Mouse (Mus musculus): ENCODE measurements around the gene Ahnak2. TPM values are rescaled to one million over a fixed set of nuclear protein-coding genes. Genes with fewer than 3 reads are reported as not detected.
A peak's percentile ranks its signal among the peaks of the same experiment; 100 is the strongest.
"Not testable (repeated sequence)": the region's sequence is repeated elsewhere in the genome, so short reads cannot be mapped to it uniquely, and the experiment has no call there.

The Ahnak2 gene
- polyA plus RNA-seq, 1 experiment from 2014 or later: 3.1 TPM

- H3K9me3 ChIP-seq (ENCODE audit: control insufficient read depth, low read length): no peaks in the 10 kb centered on the region
- no peak overlapping the region for H3K4me3 ChIP-seq (ENCODE audit: control insufficient read depth in 1 of 2, insufficient read depth in 1 of 2, low read depth in 1 of 2, low read length in 2 of 2)
- WGBS: 83% methylated on average over 12 of the region's 12 CpGs
- H3K36me3 ChIP-seq (ENCODE audit: control insufficient read depth, insufficient read depth, low read length): peaks cover 83% of the 10 kb centered on the region
- H3K27me3 ChIP-seq (ENCODE audit: control insufficient read depth, insufficient read depth, low read length): no peaks in the 10 kb centered on the region
- peaks cover 22 to 44% of the 10 kb centered on the region in 2 experiments for H3K4me1 ChIP-seq (ENCODE audit: control insufficient read depth in 2 of 2, insufficient read depth in 2 of 2, low read length in 2 of 2)
- no peak overlapping the region for H3K27ac ChIP-seq (replicated peaks in 1 of 2; ENCODE audit: control insufficient read depth in 1 of 2, insufficient read depth in 1 of 2, low read depth in 2 of 2, low read length in 2 of 2)
- H3K4me2 ChIP-seq (ENCODE audit: low read length): no peak overlapping the region
- H3K9ac ChIP-seq (ENCODE audit: low read length): no peak overlapping the region
- ATAC-seq (ENCODE audit: insufficient number of reproducible peaks, insufficient read depth, low FRiP score, low read depth): no peak
Measured at GRCm38 (mm10) chr12:112820401-112820999, 18.0 kb upstream of the Ahnak2 start.

- H3K9me3 ChIP-seq (ENCODE audit: control insufficient read depth, low read length): no peaks in the 10 kb centered on the region
- H3K27ac ChIP-seq (replicated peaks in 1 of 2; ENCODE audit: control insufficient read depth in 1 of 2, insufficient read depth in 1 of 2, low read depth in 2 of 2, low read length in 2 of 2): no peak overlapping the region
- H3K9ac ChIP-seq (ENCODE audit: low read length): no peak overlapping the region
- no peak overlapping the region for H3K4me2 ChIP-seq (ENCODE audit: low read length)
- H3K4me1 ChIP-seq (ENCODE audit: control insufficient read depth in 2 of 2, insufficient read depth in 2 of 2, low read length in 2 of 2): peaks cover 22 to 36% of the 10 kb centered on the region in 2 experiments
- peaks cover 83% of the 10 kb centered on the region for H3K36me3 ChIP-seq (ENCODE audit: control insufficient read depth, insufficient read depth, low read length)
- no peak for ATAC-seq (ENCODE audit: insufficient number of reproducible peaks, insufficient read depth, low FRiP score, low read depth)
- WGBS: 87% methylated on average over 8 of the region's 8 CpGs
- H3K4me3 ChIP-seq (ENCODE audit: control insufficient read depth in 1 of 2, insufficient read depth in 1 of 2, low read depth in 1 of 2, low read length in 2 of 2): no peak overlapping the region
- H3K27me3 ChIP-seq (ENCODE audit: control insufficient read depth, insufficient read depth, low read length): no peaks in the 10 kb centered on the region
Measured at GRCm38 (mm10) chr12:112819057-112819662, 16.7 kb upstream of the Ahnak2 start.

GRCm38 (mm10) chr12:112816866-112817265 lies 14.4 kb upstream of the Ahnak2 start:
- H3K9ac ChIP-seq (ENCODE audit: low read length); H3K27ac ChIP-seq (replicated peaks in 1 of 2; ENCODE audit: control insufficient read depth in 1 of 2, insufficient read depth in 1 of 2, low read depth in 2 of 2, low read length in 2 of 2); H3K4me3 ChIP-seq (ENCODE audit: control insufficient read depth in 1 of 2, insufficient read depth in 1 of 2, low read depth in 1 of 2, low read length in 2 of 2); H3K9me3 ChIP-seq (ENCODE audit: control insufficient read depth, low read length); H3K4me2 ChIP-seq (ENCODE audit: low read length); H3K27me3 ChIP-seq (ENCODE audit: control insufficient read depth, insufficient read depth, low read length); ATAC-seq (ENCODE audit: insufficient number of reproducible peaks, insufficient read depth, low FRiP score, low read depth): not testable (repeated sequence)
- peaks cover 83% of the 10 kb centered on the region for H3K36me3 ChIP-seq (ENCODE audit: control insufficient read depth, insufficient read depth, low read length)
- peaks cover 14 to 23% of the 10 kb centered on the region in 2 experiments for H3K4me1 ChIP-seq (ENCODE audit: control insufficient read depth in 2 of 2, insufficient read depth in 2 of 2, low read length in 2 of 2)
- 80% methylated on average over 7 of the region's 7 CpGs for WGBS

GRCm38 (mm10) chr12:112816294-112816693 lies 13.8 kb upstream of the Ahnak2 start:
- Histone ChIP-seq H3K36me3 (ENCODE audit: control insufficient read depth, insufficient read depth, low read length) (peaks cover 77% of the 10 kb centered on the region), H3K27me3 (ENCODE audit: control insufficient read depth, insufficient read depth, low read length) (no peaks in the 10 kb centered on the region), H3K4me3 (ENCODE audit: control insufficient read depth in 1 of 2, insufficient read depth in 1 of 2, low read depth in 1 of 2, low read length in 2 of 2) (no peak overlapping the region), H3K4me2 (ENCODE audit: low read length) (no peak overlapping the region), H3K9me3 (ENCODE audit: control insufficient read depth, low read length) (no peaks in the 10 kb centered on the region), H3K4me1 (ENCODE audit: control insufficient read depth in 2 of 2, insufficient read depth in 2 of 2, low read length in 2 of 2) (peaks cover 14 to 23% of the 10 kb centered on the region in 2 experiments), H3K27ac (replicated peaks in 1 of 2; ENCODE audit: control insufficient read depth in 1 of 2, insufficient read depth in 1 of 2, low read depth in 2 of 2, low read length in 2 of 2) (no peak overlapping the region), H3K9ac (ENCODE audit: low read length) (peak overlapping the region; percentile 4; the same call in 1 of the 2 replicates)
- 57% methylated on average over 4 of the region's 4 CpGs for WGBS
- ATAC-seq (ENCODE audit: insufficient number of reproducible peaks, insufficient read depth, low FRiP score, low read depth): no peak

- no peak overlapping the region for H3K9ac ChIP-seq (ENCODE audit: low read length)
- H3K9me3 ChIP-seq (ENCODE audit: control insufficient read depth, low read length): no peaks in the 10 kb centered on the region
- H3K4me3 ChIP-seq (ENCODE audit: control insufficient read depth in 1 of 2, insufficient read depth in 1 of 2, low read depth in 1 of 2, low read length in 2 of 2): no peak overlapping the region
- no peaks in the 10 kb centered on the region for H3K27me3 ChIP-seq (ENCODE audit: control insufficient read depth, insufficient read depth, low read length)
- peaks cover 64% of the 10 kb centered on the region for H3K36me3 ChIP-seq (ENCODE audit: control insufficient read depth, insufficient read depth, low read length)
- H3K4me1 ChIP-seq (ENCODE audit: control insufficient read depth in 2 of 2, insufficient read depth in 2 of 2, low read length in 2 of 2): peaks cover 21 to 26% of the 10 kb centered on the region in 2 experiments
- 70% methylated on average over 14 of the region's 14 CpGs for WGBS
- ATAC-seq (ENCODE audit: insufficient number of reproducible peaks, insufficient read depth, low FRiP score, low read depth): no peak
- H3K27ac ChIP-seq (replicated peaks in 1 of 2; ENCODE audit: control insufficient read depth in 1 of 2, insufficient read depth in 1 of 2, low read depth in 2 of 2, low read length in 2 of 2): no peak overlapping the region
- no peak overlapping the region for H3K4me2 ChIP-seq (ENCODE audit: low read length)
Measured at GRCm38 (mm10) chr12:112814682-112815470, 12.4 kb upstream of the Ahnak2 start.

GRCm38 (mm10) chr12:112813370-112813769 lies 10.9 kb upstream of the Ahnak2 start:
- no peak overlapping the region for H3K4me3 ChIP-seq (ENCODE audit: control insufficient read depth in 1 of 2, insufficient read depth in 1 of 2, low read depth in 1 of 2, low read length in 2 of 2)
- 95% methylated on average over 7 of the region's 7 CpGs for WGBS
- no peak for ATAC-seq (ENCODE audit: insufficient number of reproducible peaks, insufficient read depth, low FRiP score, low read depth)
- no peak overlapping the region for H3K9ac ChIP-seq (ENCODE audit: low read length)
- no peaks in the 10 kb centered on the region for H3K9me3 ChIP-seq (ENCODE audit: control insufficient read depth, low read length)
- no peak overlapping the region for H3K4me2 ChIP-seq (ENCODE audit: low read length)
- H3K4me1 ChIP-seq (ENCODE audit: control insufficient read depth in 2 of 2, insufficient read depth in 2 of 2, low read length in 2 of 2): peaks cover 27 to 35% of the 10 kb centered on the region in 2 experiments
- peaks cover 49% of the 10 kb centered on the region for H3K36me3 ChIP-seq (ENCODE audit: control insufficient read depth, insufficient read depth, low read length)
- H3K27me3 ChIP-seq (ENCODE audit: control insufficient read depth, insufficient read depth, low read length): no peaks in the 10 kb centered on the region
- H3K27ac ChIP-seq (replicated peaks in 1 of 2; ENCODE audit: control insufficient read depth in 1 of 2, insufficient read depth in 1 of 2, low read depth in 2 of 2, low read length in 2 of 2): no peak overlapping the region

- WGBS: 44% methylated on average over 19 of the region's 19 CpGs
- peak overlapping the region in 1 of 2 experiments; percentile 63; a peak in 2 of 4 replicates for H3K27ac ChIP-seq (replicated peaks in 1 of 2; ENCODE audit: control insufficient read depth in 1 of 2, insufficient read depth in 1 of 2, low read depth in 2 of 2, low read length in 2 of 2)
- peak overlapping the region in 1 of 2 experiments; percentile 11; a peak in 1 of 4 replicates for H3K4me3 ChIP-seq (ENCODE audit: control insufficient read depth in 1 of 2, insufficient read depth in 1 of 2, low read depth in 1 of 2, low read length in 2 of 2)
- H3K4me2 ChIP-seq (ENCODE audit: low read length): peak overlapping the region; percentile 98
- ATAC-seq (ENCODE audit: insufficient number of reproducible peaks, insufficient read depth, low FRiP score, low read depth): no peak
- peaks cover 30 to 39% of the 10 kb centered on the region in 2 experiments for H3K4me1 ChIP-seq (ENCODE audit: control insufficient read depth in 2 of 2, insufficient read depth in 2 of 2, low read length in 2 of 2)
- H3K9me3 ChIP-seq (ENCODE audit: control insufficient read depth, low read length): no peaks in the 10 kb centered on the region
- H3K36me3 ChIP-seq (ENCODE audit: control insufficient read depth, insufficient read depth, low read length): peaks cover 22% of the 10 kb centered on the region
- no peaks in the 10 kb centered on the region; the same call in 1 of the 2 replicates for H3K27me3 ChIP-seq (ENCODE audit: control insufficient read depth, insufficient read depth, low read length)
- peak overlapping the region; percentile 73 for H3K9ac ChIP-seq (ENCODE audit: low read length)
Measured at GRCm38 (mm10) chr12:112810092-112810885, 7.8 kb upstream of the Ahnak2 start.
